Mouse (Mus musculus) neural tube, embryonic 15.5 days (tissue): ENCODE data around the gene Rhcg. TPM values are rescaled to one million over a fixed set of nuclear protein-coding genes. Genes with fewer than 3 reads are reported as not detected.

ENCODE experiments used
- ATAC-seq: fragments of 200-750 bp; cut with Nextera tagmentation; 2 replicates; pipeline ENCODE4 v1.8.0; 2017; ENCODE audit warnings: mild to moderate bottlenecking, moderate TSS enrichment, moderate library complexity; ENCODE audit not compliant: low FRiP score
- H3K27ac ChIP-seq: fragments of 300-500 bp; sonication (generic); replicated peaks from 2 replicates; pipeline ENCODE4 v1.5.1; 2015; ENCODE audit warnings: mild to moderate bottlenecking, inconsistent platforms
- H3K27me3 ChIP-seq: fragments of 300-500 bp; sonication (generic); replicated peaks from 2 replicates; pipeline ENCODE4 v1.6.1; 2015; ENCODE audit warnings: inconsistent platforms
- H3K36me3 ChIP-seq: fragments of 300-500 bp; sonication (generic); 2 replicates; pipeline ENCODE4 v1.6.1; 2015; ENCODE audit warnings: inconsistent platforms
- H3K4me1 ChIP-seq: fragments of 300-500 bp; sonication (generic); 2 replicates; pipeline ENCODE4 v1.6.1; 2015; ENCODE audit warnings: inconsistent platforms
- H3K4me2 ChIP-seq: fragments of 300-500 bp; sonication (generic); 2 replicates; pipeline ENCODE4 v1.6.1; 2015; ENCODE audit warnings: inconsistent platforms, mild to moderate bottlenecking, moderate library complexity
- H3K4me3 ChIP-seq: fragments of 300-500 bp; sonication (generic); replicated peaks from 2 replicates; pipeline ENCODE4 v1.5.1; 2015; ENCODE audit warnings: mild to moderate bottlenecking, inconsistent platforms
- H3K9ac ChIP-seq: fragments of 300-500 bp; sonication (generic); replicated peaks from 2 replicates; pipeline ENCODE4 v1.6.1; 2015; ENCODE audit warnings: mild to moderate bottlenecking, inconsistent platforms
- H3K9me3 ChIP-seq: fragments of 300-500 bp; sonication (generic); replicated peaks from 2 replicates; pipeline ENCODE4 v1.6.1; 2016; ENCODE audit warnings: inconsistent platforms
- WGBS: fragments of 180-500 bp; shearing (Covaris S2); methylation state at CpG from one replicate; pipeline ENCODE4 v1.1.7; 2015; ENCODE audit warnings: mixed read lengths; 5-methylcytosine and 5-hydroxymethylcytosine counted together
- polyA plus RNA-seq: library from polyadenylated mRNA; unstranded; fragments of >200 nt; fragmentation: Nextera tagmentation; extraction: Ambion mirVana; gene quantifications from 2 replicates; pipeline ENCODE4 v1.2.1, GENCODE M21; 2015

Rhcg gene
- polyA plus RNA-seq, 1 experiment from 2014 or later, result 6.5 TPM

- Histone ChIP-seq H3K36me3 (no peaks in the 10 kb centered on the region), H3K4me1 (no peaks in the 10 kb centered on the region), H3K9ac (no peak overlapping the region), H3K9me3 (no peaks in the 10 kb centered on the region), H3K27me3 (no peaks in the 10 kb centered on the region), H3K4me3 (no peak overlapping the region), H3K27ac (no peak overlapping the region), H3K4me2 (no peak overlapping the region)
- 88% methylated on average over 5 of the region's 5 CpGs for WGBS
- ATAC-seq, result no peak
Measured at GRCm38 (mm10) chr7:79626170-79626569, 8.7 kb upstream of the Rhcg start.

GRCm38 (mm10) chr7:79623086-79623485 is 5.6 kb upstream of the Rhcg start:
- no peak for ATAC-seq

GRCm38 (mm10) chr7:79619493-79619892 is 2.0 kb upstream of the Rhcg start:
- ATAC-seq, result no peak
- Histone ChIP-seq H3K27me3 (peaks cover 41% of the 10 kb centered on the region), H3K27ac (no peak overlapping the region), H3K4me3 (no peak overlapping the region), H3K4me1 (peaks cover 5% of the 10 kb centered on the region), H3K36me3 (no peaks in the 10 kb centered on the region), H3K9me3 (no peaks in the 10 kb centered on the region), H3K4me2 (no peak overlapping the region), H3K9ac (no peak overlapping the region)
- WGBS, result 74% methylated on average over 4 of the region's 4 CpGs

More at GRCm38 (mm10) chr7:79623086-79623485, 5.6 kb upstream of the Rhcg start:
- no peaks in the 10 kb centered on the region for H3K9me3 ChIP-seq
- peaks cover 7% of the 10 kb centered on the region for H3K27me3 ChIP-seq
- H3K9ac ChIP-seq, result no peak overlapping the region
- H3K4me2 ChIP-seq, result no peak overlapping the region
- no peak overlapping the region for H3K4me3 ChIP-seq
- WGBS, result 54% methylated on average over 8 of the region's 8 CpGs
- no peak overlapping the region for H3K27ac ChIP-seq
- H3K36me3 ChIP-seq, result no peaks in the 10 kb centered on the region
- H3K4me1 ChIP-seq, result no peaks in the 10 kb centered on the region

GRCm38 (mm10) chr7:79615941-79616340 is 1.5 kb downstream of the Rhcg start:
- H3K27ac ChIP-seq, result no peak overlapping the region
- no peak overlapping the region for H3K4me3 ChIP-seq
- H3K4me1 ChIP-seq, result peaks cover 15% of the 10 kb centered on the region
- no peak overlapping the region for H3K4me2 ChIP-seq
- peaks cover 47% of the 10 kb centered on the region for H3K27me3 ChIP-seq
- H3K9me3 ChIP-seq, result no peaks in the 10 kb centered on the region
- no peaks in the 10 kb centered on the region for H3K36me3 ChIP-seq
- no peak overlapping the region for H3K9ac ChIP-seq
- no peak for ATAC-seq
- 63% methylated on average over 1 of the region's 1 CpGs for WGBS

GRCm38 (mm10) chr7:79615008-79615407 is 2.4 kb downstream of the Rhcg start:
- Histone ChIP-seq H3K4me1 (peaks cover 15% of the 10 kb centered on the region), H3K4me2 (no peak overlapping the region), H3K27me3 (peaks cover 47% of the 10 kb centered on the region), H3K9ac (no peak overlapping the region), H3K27ac (no peak overlapping the region), H3K36me3 (no peaks in the 10 kb centered on the region), H3K9me3 (no peaks in the 10 kb centered on the region), H3K4me3 (no peak overlapping the region)
- WGBS, result 64% methylated on average over 4 of the region's 4 CpGs
- no peak for ATAC-seq

- no peak overlapping the region for H3K9ac ChIP-seq
- H3K27me3 ChIP-seq, result peaks cover 42% of the 10 kb centered on the region
- H3K9me3 ChIP-seq, result no peaks in the 10 kb centered on the region
- peaks cover 24% of the 10 kb centered on the region for H3K4me1 ChIP-seq
- no peak overlapping the region for H3K27ac ChIP-seq
- no peaks in the 10 kb centered on the region for H3K36me3 ChIP-seq
- 56% methylated on average over 11 of the region's 11 CpGs for WGBS
- no peak overlapping the region for H3K4me3 ChIP-seq
- no peak for ATAC-seq
- no peak overlapping the region for H3K4me2 ChIP-seq
Measured at GRCm38 (mm10) chr7:79613314-79613713, 4.1 kb downstream of the Rhcg start.

GRCm38 (mm10) chr7:79612783-79613182 is 4.7 kb downstream of the Rhcg start:
- Histone ChIP-seq H3K27me3 (peaks cover 37% of the 10 kb centered on the region), H3K9me3 (no peaks in the 10 kb centered on the region), H3K4me1 (peaks cover 24% of the 10 kb centered on the region), H3K9ac (no peak overlapping the region), H3K4me3 (no peak overlapping the region), H3K4me2 (no peak overlapping the region), H3K27ac (no peak overlapping the region), H3K36me3 (no peaks in the 10 kb centered on the region)
- no peak for ATAC-seq
- 13% methylated on average over 6 of the region's 6 CpGs for WGBS

- no peak overlapping the region for H3K27ac ChIP-seq
- no peak overlapping the region for H3K4me3 ChIP-seq
- no peak overlapping the region for H3K9ac ChIP-seq
- no peak overlapping the region for H3K4me2 ChIP-seq
- H3K27me3 ChIP-seq, result peaks cover 28% of the 10 kb centered on the region
- H3K36me3 ChIP-seq, result no peaks in the 10 kb centered on the region
- no peak for ATAC-seq
- H3K9me3 ChIP-seq, result no peaks in the 10 kb centered on the region
- 76% methylated on average over 9 of the region's 9 CpGs for WGBS
- peaks cover 28% of the 10 kb centered on the region for H3K4me1 ChIP-seq
Measured at GRCm38 (mm10) chr7:79611901-79612300, 5.6 kb downstream of the Rhcg start.

- Histone ChIP-seq H3K9me3 (no peaks in the 10 kb centered on the region), H3K27me3 (peaks cover 3% of the 10 kb centered on the region; the same call in 1 of the 2 replicates), H3K36me3 (no peaks in the 10 kb centered on the region), H3K4me1 (peaks cover 29% of the 10 kb centered on the region), H3K27ac (no peak overlapping the region), H3K9ac (no peak overlapping the region; the same call in 1 of the 2 replicates), H3K4me2 (peak overlapping the region; percentile 62), H3K4me3 (peak overlapping the region; percentile 29)
- WGBS, result under 1% methylated on average over 24 of the region's 25 CpGs
- peak; percentile 75 for ATAC-seq
Measured at GRCm38 (mm10) chr7:79607263-79607921, 10.1 kb downstream of the Rhcg start.

GRCm38 (mm10) chr7:79606766-79607165 is 10.7 kb downstream of the Rhcg start:
- WGBS, result 39% methylated on average over 3 of the region's 3 CpGs
- Histone ChIP-seq H3K9me3 (no peaks in the 10 kb centered on the region), H3K4me3 (no peak overlapping the region), H3K36me3 (no peaks in the 10 kb centered on the region), H3K4me2 (peak overlapping the region; percentile 62), H3K27me3 (peaks cover 3% of the 10 kb centered on the region; the same call in 1 of the 2 replicates), H3K4me1 (peaks cover 24% of the 10 kb centered on the region), H3K27ac (no peak overlapping the region), H3K9ac (no peak overlapping the region)
- no peak for ATAC-seq

- no peaks in the 10 kb centered on the region for H3K36me3 ChIP-seq
- 74% methylated on average over 8 of the region's 8 CpGs for WGBS
- H3K27me3 ChIP-seq, result peaks cover 3% of the 10 kb centered on the region; the same call in 1 of the 2 replicates
Measured at GRCm38 (mm10) chr7:79602006-79602405, 15.5 kb downstream of the Rhcg start.

GRCm38 (mm10) chr7:79600122-79600521 is 17.3 kb downstream of the Rhcg start:
- 74% methylated on average over 10 of the region's 10 CpGs for WGBS
- H3K9ac ChIP-seq, result no peak overlapping the region
- no peak overlapping the region for H3K4me3 ChIP-seq
- no peaks in the 10 kb centered on the region for H3K36me3 ChIP-seq
- no peak for ATAC-seq
- no peak overlapping the region for H3K4me2 ChIP-seq
- no peak overlapping the region for H3K27ac ChIP-seq
- H3K9me3 ChIP-seq, result no peaks in the 10 kb centered on the region
- 0 out of 2 replicates have a peak, but pooled peaks cover 6% of the 10 kb centered on the region for H3K4me1 ChIP-seq
- H3K27me3 ChIP-seq, result peaks cover 3% of the 10 kb centered on the region; the same call in 1 of the 2 replicates

More at GRCm38 (mm10) chr7:79602006-79602405, 15.5 kb downstream of the Rhcg start:
- Histone ChIP-seq H3K9ac (no peak overlapping the region), H3K27ac (no peak overlapping the region), H3K9me3 (no peaks in the 10 kb centered on the region), H3K4me2 (no peak overlapping the region), H3K4me3 (no peak overlapping the region), H3K4me1 (peaks cover 8% of the 10 kb centered on the region)
- ATAC-seq, result no peak
